Mouse (Mus musculus): ENCODE results near the gene Cnr2.

DNA sequence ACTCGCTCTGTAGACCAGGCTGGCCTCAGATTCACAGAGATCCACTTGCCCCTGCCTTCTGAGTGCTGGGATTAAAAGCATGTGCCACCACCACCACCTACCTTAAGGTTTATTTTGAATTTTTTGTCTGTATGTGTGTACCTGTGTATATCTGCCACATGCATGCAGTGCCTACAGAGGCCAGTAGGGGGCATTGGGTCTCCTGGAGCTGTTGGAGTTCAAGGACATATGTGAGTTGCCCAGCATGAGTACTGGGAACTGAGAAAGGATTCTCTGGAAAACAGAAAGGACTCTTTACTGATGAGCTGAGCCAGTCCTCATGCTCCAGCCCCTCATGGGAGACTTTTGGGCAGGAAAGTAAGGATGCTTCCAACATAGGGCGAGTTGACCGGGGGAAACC, 56.3 kb downstream of the Cnr2 start:
- no peak for TF ChIP-seq CTCF (IDR thresholded peaks at IDR 0.05; ENCODE audit: control insufficient read depth, insufficient read depth, insufficient read length)
- no peak for TF ChIP-seq USF1 (IDR thresholded peaks at IDR 0.05; ENCODE audit: low read depth)
- no peak for TF ChIP-seq MYOG (IDR thresholded peaks at IDR 0.05; ENCODE audit: control insufficient read depth, extremely low read depth, insufficient read length)
- no peak for TF ChIP-seq MAX (IDR thresholded peaks at IDR 0.05)

Data from C2C12 (cell line).